Mouse (Mus musculus): Measurements from ENCODE around the gene Plcb1.

The Plcb1 gene

DNA sequence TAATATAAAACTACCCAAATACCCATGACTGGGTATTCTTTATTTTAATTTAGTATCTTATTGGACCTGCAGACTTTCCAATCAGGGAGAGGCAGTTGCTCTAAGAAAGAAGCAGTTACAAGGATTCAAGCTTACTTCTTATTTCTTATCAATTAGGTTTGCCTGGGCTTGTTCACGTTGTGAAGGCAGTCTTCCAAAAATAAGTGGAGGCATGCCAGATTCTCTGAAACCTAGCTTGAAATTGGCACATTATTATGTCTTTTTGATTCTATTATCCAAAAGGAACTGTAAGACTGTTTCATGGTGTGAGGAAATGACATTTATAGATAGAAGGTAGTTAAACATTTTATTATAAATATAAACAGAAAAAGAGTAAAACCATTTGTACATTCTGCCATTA lies 721.2 kb downstream of the Plcb1 start:
- no peak for TF ChIP-seq GATA4 (IDR thresholded peaks at IDR 0.05; ENCODE audit: insufficient replicate concordance, low read length)

DNA sequence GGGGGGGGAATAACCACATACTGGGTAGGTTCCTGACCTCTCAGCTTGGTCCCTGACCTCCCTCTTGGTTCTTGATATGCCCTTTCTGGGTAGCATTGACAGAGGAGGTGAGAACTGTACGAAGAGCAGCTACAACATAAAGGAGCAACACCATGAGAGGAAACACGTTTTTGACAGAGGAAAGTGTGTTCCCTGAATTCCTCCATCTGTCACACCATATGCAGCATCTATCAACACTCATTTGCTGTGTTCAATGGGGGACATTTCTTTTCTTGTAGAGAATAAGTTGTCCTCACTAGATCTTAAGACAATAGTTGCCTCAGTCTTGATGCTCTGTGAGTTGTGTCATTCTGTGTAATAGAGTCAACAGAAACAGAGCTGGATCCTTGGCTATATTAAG lies 733.1 kb downstream of the Plcb1 start:
- TF ChIP-seq GATA4 (IDR thresholded peaks at IDR 0.05; ENCODE audit: insufficient replicate concordance, low read length) = no peak
